Mouse (Mus musculus): ENCODE results near the gene Mta1.

Gene Mta1

GRCm38 (mm10) chr12:113134502-113134901, 36.4 kb downstream of the Mta1 start:
- DNase-seq (ENCODE audit: low spot score): no peak

- no peak for DNase-seq (ENCODE audit: low spot score)
Observed at GRCm38 (mm10) chr12:113135401-113135800, 37.3 kb downstream of the Mta1 start.

DNA sequence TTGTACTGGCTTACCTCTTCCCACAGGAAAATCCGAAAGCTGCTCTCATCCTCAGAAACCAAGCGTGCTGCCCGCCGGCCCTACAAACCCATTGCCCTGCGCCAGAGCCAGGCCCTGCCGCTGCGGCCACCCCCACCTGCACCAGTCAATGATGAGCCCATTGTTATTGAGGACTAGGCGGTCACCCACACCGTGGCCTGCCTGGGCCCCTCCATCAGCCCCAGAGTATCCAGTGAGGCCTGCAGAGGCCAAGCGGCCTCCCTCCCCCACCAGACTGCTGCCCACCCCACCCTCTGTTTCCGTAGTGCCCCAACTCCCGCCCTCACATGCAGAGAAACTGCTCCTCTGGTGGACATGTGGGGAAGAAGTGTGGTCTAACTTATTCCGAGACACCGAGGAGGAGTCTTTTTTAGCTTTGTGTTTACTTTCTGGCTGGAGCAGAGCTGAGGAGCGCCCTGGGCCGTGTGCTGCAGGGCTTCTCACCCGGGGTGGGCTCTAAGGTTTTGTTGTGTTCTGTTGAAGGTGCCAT, 38.5 kb downstream of the Mta1 start:
- no peak for DNase-seq (ENCODE audit: low spot score)

DNA sequence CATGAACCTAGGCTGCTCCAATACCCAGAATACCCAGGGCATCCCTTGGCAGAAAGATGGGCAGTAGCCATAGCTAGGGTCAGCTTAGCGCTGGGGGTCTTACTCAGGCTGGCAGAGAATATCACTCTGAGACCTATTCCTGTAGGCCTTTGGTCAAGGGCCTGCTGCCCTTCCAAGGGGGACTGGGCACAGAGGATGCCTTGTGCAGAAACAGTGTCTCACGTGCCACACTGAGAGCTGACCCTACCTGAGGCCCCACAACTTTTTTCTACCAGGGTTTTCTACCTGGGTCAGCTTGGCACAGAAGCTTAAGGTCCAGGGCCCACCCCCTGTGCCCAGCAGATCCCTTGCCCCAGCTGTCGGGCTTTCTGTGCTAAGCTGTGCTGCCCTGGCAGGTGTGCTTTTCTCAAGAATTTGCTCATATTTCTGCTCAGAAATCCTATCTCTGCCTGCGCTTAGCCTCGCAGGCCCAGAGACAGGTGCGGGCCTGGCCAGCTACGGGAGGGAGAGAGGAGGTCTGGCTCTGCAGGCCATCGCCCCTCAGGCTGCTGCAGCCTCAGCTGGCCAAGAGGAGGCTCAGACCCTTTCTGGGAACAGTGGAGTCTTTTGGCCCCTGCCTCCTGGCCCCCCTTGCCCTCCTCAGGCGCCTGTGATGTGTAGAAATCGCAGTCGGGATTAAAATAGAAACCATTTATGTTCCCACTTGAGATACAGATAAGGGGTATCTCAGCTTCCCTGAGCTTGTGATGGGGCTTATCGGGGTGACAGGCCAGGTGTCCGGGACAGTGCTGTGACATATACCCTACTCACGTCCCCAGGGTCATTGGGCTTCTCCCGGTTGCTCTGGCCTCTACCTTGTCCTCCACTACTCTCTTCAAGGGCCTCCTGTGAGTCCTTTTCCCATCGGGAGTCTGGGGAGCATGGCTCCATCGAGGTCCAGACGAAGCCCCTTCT, 39.5 kb downstream of the Mta1 start:
- DNase-seq (ENCODE audit: low spot score): no peak

- DNase-seq (ENCODE audit: low spot score): no peak
Observed at GRCm38 (mm10) chr12:113138291-113138690, 40.2 kb downstream of the Mta1 start.

GRCm38 (mm10) chr12:113138901-113139864, 41.1 kb downstream of the Mta1 start:
- no peak for DNase-seq (ENCODE audit: low spot score)

DNA sequence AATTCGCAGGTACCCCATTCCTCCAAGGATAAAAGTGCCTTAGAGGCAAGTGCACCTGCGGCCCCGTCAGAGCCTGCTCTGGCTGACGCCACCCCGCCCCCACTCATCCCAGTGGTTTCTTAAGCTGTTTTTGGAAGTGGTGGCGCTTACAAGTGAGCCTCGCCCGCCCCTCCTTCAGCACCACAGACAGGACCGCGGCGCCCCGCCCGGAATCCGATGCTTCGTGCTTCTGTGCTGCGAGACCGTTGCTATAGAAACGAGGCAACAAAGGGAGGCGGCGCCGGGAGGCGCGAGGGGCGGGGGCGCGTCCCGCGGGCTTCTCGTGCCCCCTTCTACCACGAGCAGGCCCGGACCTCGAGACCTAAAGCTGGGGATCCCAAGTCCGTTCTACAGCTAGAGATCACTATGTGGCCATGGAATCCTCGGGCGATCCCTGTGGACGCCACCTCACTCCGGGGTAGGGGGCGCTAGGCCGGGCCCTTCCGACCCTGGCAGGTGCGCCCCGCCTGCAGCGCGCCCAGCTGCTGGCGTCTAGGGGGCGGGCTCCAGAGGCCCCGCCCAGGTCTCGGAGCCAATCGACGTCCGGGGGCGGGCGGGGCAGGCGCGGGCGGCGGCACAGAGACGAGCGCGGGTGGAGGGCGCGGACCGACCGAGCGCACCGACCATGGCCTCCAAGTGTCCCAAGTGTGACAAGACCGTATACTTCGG, 42.0 kb downstream of the Mta1 start, which contains the start of gene Crip2:
Gene Crip2 (plus strand): TSS at position 329 of the 708 bp plus-strand sequence.
- peak; percentile 93 for DNase-seq (ENCODE audit: low spot score)

DNA sequence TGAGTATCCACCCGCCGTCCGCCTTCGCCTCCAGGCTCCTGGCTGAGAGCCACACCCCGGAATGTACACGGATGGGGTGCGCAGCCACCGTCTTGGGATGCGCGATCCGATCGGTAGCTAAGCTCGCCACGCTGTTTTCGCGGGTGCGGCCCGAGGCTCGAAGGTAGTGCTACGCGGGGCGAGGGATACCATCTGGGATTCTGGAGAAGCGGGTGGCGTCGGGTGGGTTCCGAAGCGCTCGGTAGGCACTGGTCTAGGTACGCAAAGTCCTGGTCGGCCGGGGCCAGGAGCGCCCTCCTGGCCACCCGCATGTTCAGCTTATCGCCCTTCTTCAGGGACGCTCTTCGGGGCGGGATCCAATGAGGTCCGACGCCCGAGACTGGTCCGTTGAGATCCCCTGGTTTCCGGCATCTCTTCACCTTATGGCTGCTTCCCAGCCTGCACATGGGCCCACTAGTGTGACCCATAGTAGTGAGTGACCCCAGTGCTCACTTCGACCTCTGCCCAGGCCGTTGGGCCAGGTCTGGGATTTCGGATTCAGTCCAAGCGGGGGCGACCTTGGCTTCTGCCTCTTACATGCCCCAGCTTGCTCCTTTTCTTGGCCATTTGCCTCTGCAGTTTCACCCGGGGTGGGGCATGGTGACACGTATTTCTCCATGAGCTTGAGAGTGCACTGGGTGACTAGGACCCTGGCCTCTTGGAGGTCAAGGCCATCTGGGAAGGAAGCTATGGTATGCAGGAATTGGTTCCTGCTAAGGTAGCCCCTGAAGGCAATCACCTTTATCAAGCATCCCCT, 42.7 kb downstream of the Mta1 start:
- no peak for DNase-seq (ENCODE audit: low spot score)

DNA sequence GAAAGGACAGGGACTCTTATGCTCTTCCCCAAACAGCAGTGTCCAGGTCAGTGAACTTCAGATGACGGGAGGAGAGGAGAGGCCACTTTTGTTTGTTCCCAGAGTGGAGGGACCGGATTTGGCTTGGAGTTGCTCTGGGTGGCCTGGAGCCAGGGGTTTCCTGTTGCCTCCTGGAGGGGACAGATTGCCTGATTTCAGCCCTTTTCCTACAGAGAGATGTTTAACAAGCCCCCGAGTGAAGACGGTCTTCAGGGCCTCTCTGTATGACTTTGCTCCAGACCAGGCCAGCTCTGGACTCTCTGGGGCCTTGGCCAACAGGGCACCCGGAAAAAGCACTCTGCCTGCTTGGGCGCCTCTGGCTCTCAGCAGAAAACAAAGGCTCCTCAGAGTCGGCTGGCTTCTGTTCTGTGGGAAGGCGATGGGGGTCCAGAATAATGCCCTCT, 43.5 kb downstream of the Mta1 start:
- DNase-seq (ENCODE audit: low spot score): no peak

DNA sequence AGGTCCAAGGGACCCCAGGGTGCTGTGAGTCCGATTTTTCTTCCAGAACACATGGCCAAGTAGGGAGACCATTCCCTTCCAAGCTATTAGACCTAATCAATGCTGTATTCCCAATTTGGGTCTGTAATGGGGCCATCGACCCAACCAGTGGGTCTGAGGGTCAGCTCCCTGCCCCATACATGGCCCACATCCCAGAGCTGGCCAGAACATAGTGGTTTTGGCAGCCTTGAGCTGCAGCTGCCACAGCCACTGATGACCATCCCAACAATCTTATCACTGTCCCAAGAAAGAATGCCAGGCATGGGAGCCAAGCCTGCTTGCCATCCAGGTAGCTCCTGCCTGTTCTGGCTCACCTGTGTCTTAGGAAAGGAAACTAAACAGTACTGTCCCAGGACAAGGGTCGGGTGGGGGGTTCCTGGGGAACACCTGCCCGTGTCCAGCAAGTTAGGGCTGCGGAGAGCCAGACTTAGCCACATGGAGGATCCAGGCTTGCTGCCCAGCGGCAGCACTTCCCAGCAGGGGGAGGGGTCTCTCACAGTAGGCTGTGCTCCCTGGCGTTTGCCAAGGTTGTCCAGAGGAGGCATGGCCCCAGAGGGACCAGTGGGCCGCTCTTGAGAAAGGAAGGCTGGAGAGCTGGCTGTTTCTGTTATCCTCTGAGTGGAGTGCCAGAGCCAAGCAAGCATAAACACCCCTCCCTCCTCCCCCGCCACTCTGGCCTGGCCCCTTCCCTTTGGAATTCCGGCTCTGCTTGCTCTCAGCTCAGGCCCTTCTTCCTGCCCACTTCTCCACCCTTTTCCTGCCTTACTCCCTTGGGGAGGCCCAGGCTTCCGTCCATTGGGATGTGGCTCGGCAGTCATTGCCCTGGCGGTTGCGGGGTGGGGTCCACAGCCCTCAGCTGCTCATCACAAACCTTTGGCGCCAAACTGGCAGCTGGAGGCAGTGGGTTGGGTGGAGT, 44.2 kb downstream of the Mta1 start:
- peak; percentile 82 for DNase-seq (ENCODE audit: low spot score)

DNA sequence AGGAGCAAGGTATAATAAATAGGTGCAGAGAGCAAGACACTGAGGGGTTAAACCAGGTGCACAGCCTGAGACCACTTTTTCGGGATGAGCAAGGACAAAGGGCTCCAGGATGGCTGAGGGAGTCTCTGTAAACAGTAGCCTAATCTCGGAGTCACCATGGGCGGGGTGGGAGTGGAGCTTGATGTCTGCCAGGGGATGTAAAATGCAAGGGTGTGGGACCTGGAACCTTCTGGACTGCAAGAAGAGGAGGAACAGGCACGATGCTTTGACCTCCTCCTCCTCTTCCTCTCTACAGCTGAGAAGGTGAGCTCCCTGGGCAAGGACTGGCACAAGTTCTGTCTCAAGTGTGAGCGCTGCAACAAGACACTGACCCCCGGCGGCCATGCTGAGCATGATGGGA, 45.1 kb downstream of the Mta1 start:
- DNase-seq (ENCODE audit: low spot score): no peak

DNA sequence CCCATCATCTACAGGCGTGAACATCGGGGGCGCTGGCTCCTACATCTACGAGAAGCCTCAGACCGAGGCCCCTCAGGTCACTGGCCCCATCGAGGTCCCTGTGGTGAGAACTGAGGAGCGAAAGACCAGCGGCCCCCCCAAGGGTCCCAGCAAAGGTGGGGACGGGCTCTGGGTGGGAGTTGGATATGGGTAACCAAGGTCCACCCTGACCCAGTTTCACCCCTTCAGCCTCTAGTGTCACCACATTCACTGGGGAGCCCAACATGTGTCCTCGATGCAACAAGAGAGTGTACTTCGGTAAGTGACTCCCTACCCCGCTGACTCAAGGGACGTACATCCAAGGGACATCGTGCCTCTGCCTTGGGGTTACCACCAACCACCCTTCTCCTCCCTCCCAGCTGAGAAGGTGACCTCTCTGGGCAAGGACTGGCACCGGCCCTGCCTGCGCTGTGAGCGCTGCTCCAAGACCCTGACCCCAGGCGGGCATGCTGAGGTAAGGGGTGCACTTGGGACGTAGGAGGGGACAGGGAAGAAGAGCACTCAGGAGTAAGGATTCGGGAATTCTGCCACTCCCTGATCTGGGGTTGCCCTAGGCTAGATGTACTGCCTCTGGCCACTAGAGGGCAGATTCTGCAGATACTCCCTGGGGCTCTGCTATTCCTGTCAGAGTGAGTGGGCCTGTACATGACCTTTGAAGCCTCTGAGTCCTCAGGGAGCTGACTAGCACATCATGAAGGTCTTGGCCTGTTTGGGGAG, 46.1 kb downstream of the Mta1 start:
- DNase-seq (ENCODE audit: low spot score): peak; percentile 44

- no peak for DNase-seq (ENCODE audit: low spot score)
Observed at GRCm38 (mm10) chr12:113144886-113145285, 46.8 kb downstream of the Mta1 start.

DNA sequence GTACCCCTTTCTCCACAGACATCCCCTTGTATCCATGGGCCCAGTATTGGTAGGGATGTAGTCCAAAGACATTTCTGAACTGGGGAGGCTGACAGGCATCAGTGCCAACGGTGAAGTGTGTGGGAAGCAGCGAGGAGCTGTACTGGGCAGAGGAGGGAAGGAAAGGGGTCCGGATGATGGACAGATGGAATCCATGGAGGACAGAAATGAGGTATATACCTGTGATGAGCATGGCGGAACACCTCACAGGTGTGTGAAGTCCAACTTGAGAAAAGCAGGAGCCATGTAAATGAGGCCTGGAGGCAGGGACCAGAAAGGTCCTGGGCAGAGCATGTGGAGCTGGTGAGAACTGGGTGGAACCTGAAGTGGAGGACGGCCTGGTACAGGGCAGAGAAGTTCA, 47.5 kb downstream of the Mta1 start:
- no peak for DNase-seq (ENCODE audit: low spot score)

- DNase-seq (ENCODE audit: low spot score): peak; percentile 79
Observed at GRCm38 (mm10) chr12:113146112-113147057, 48.3 kb downstream of the Mta1 start, which contains the start of gene Crip1. Crip1 (plus strand) TSS chr12:113146316.

DNA sequence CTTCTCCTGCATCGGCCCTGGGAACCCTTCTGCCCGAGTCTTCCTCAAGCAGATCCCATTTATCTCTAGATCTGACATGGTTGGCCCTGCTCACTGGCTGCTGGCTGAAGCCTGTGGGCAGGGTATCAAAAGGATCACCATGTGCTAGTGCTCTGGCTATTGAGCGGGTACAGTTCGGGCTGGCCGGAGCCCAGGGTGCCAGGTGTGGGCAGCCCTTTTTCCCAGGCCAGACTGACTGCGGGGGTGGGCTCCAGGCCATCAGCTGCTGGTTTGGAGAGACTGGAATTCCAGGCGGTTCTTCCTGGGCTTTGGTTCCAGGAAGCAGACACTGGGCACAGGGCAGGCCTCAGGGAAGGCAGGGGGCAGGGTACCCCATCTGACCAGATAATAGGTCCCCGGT, 49.4 kb downstream of the Mta1 start:
- no peak for DNase-seq (ENCODE audit: low spot score)

GRCm38 (mm10) chr12:113148381-113149035, 50.4 kb downstream of the Mta1 start:
- peak; percentile 61 for DNase-seq (ENCODE audit: low spot score)
